Mouse (Mus musculus) kidney, adult 2 months (tissue): ENCODE measurements around the gene Smim1.

ENCODE experiments used
- CTCF ChIP-seq: fragments of 200-500 bp; conservative IDR thresholded peaks from 2 replicates; pipeline ENCODE4 v1.5.1; 2011; ENCODE audit warnings: low read depth, mild to moderate bottlenecking, control low read depth, low read length, moderate library complexity, mixed read lengths; ENCODE audit not compliant: insufficient read depth, insufficient read length
- POLR2A ChIP-seq: fragments of 200-500 bp; IDR thresholded peaks from one replicate; pipeline ENCODE4 v1.6.1; 2011; ENCODE audit warnings: low read depth, low read length, control low read depth

DNA sequence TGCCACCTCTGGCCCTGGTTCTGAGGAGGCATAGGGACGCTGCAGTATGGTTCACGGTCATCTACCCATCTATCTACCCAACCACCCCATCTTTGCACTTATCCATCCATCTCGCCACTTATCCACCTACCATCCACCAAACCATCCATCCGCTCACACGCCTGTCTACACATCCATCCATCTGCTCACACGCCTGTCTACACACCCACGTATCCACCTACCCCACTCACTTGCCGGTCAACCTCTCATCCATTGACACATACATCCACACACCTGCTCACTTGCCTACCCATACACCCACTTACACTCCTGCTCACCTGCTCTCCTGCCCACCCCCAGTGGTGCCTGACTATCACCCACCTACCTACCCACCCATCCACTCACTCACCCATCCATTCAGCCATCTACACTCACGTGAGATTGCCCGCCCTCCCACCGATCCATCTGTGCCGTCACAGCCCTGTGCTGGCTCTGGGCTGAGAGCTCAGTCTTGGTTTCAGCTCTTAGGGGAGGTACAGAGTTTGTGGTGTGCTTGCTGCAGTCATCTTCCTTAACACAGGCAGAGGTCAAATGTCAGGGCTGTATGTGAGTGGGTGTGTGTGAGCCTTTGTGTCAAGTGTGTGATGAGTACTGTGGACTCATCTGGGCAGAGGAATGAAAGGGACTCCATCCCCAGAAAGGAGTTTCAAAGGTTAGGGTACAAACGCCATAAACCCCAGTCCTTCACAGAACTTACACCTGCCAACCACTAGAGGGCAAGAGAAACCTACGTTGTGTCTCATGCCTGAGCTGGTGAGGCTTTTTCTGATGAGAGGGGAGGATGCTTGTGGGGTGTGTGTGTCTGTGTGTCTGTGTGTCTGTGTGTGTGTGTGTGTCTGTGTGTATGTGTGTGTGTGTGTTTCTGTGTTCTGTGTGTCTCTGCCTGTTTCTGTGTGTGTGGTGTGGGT lies 39.1 kb upstream of the Smim1 start:
- TF ChIP-seq POLR2A (no peak), CTCF (peak; percentile 80)
